In the genomic region with DNA sequence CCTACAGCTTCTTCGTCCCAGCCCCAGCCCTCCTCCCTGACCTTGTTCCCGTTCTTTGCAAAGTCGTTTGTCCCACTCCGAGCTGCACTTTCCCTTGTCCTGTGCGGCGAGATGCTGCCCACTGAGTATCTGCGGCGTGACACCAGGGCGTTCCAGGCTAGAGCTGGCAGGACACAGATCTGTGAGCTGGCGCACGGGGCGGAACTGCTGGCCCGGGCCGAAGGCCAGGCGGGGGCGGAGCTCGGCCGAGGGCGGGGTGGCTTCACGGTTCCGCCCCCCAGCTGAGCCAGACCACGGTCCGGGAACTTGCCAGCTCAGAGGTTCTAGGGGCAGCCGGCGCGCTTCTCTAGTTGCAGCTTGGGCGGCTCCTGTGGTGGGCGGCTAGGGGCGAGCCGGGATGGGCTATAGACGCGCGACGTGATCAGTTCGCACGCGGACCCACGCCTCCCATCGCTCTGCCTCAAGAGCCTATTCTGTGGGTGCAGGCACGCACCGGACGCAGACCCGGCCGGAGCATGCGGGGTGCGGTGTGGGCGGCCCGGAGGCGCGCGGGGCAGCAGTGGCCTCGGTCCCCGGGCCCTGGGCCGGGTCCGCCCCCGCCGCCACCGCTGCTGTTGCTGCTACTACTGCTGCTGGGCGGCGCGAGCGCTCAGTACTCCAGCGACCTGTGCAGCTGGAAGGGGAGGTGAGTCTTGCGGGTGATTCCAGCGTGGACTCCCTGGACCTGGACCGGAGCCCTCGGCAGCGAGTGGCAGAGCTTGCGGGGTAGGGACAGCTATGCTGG, we compare ENCODE assay signal across 8 mouse cellular contexts. TPM values are rescaled to one million over a fixed set of nuclear protein-coding genes. Genes with fewer than 3 reads are reported as not detected.
A peak's percentile ranks its signal among the peaks of the same experiment; 100 is the strongest.
DNase-seq lines count a peak whose midpoint lies in the region; ATAC-seq and TF ChIP-seq lines count a peak whose summit lies in the region.

No protein-coding gene starts in this region.

- TF ChIP-seq CTCF in C2C12 (IDR thresholded peaks at IDR 0.05; ENCODE audit: control insufficient read depth, insufficient read depth, insufficient read length), result no peak
- TF ChIP-seq CTCF in liver, adult 2 months (IDR thresholded peaks at IDR 0.05; ENCODE audit: low read depth, low read length), result no peak

- peak overlapping the region; percentile 74 for H3K9ac ChIP-seq in heart, embryonic 11.5 days (ENCODE audit: low read depth, low read length)
- peak overlapping the region; percentile 79 for H3K9ac ChIP-seq in kidney, embryonic 16.5 days (replicated peaks; ENCODE audit: low read length)
- H3K9ac ChIP-seq in liver, adult 2 months (ENCODE audit: low read depth, low read length), result peak overlapping the region; percentile 86

- no peaks in the 10 kb centered on the region for H3K79me3 ChIP-seq in C2C12 (ENCODE audit: low read depth)

- H3K4me1 ChIP-seq in erythroblast, embryonic 14.5 days (ENCODE audit: control insufficient read depth), result peaks cover 14% of the 10 kb centered on the region
- peaks cover 6% of the 10 kb centered on the region; the same call in 1 of the 2 replicates for H3K4me1 ChIP-seq in heart, embryonic 11.5 days (ENCODE audit: control insufficient read depth, insufficient read depth, low read length)
- peaks cover 13% of the 10 kb centered on the region for H3K4me1 ChIP-seq in kidney, embryonic 16.5 days (ENCODE audit: insufficient read depth, low read length)
- H3K4me1 ChIP-seq in liver, adult 2 months (ENCODE audit: control insufficient read depth, insufficient read depth, low read length), result peaks cover 6% of the 10 kb centered on the region

- H3K36me3 ChIP-seq in C2C12 (ENCODE audit: control insufficient read depth, insufficient read depth), result no peaks in the 10 kb centered on the region
- H3K36me3 ChIP-seq in erythroblast, embryonic 14.5 days (ENCODE audit: control insufficient read depth), result no peaks in the 10 kb centered on the region
- H3K36me3 ChIP-seq in heart, embryonic 11.5 days (ENCODE audit: control insufficient read depth, insufficient read depth, low read length), result no peaks in the 10 kb centered on the region
- H3K36me3 ChIP-seq in kidney, embryonic 16.5 days (ENCODE audit: insufficient read depth, low read length), result no peaks in the 10 kb centered on the region
- H3K36me3 ChIP-seq in liver, adult 2 months (ENCODE audit: control insufficient read depth, insufficient read depth, low read length), result no peaks in the 10 kb centered on the region

- H3K27ac ChIP-seq in heart, embryonic 11.5 days (ENCODE audit: low read depth, low read length), result 0 out of 2 replicates have a peak overlapping the region, but pooled peaks have one; percentile 16
- peak overlapping the region; percentile 67 for H3K27ac ChIP-seq in kidney, embryonic 16.5 days (ENCODE audit: low read length)
- peak overlapping the region; percentile 75 for H3K27ac ChIP-seq in liver, adult 2 months (replicated peaks; ENCODE audit: insufficient read depth, low read depth, low read length)

- peak; percentile 86 for ATAC-seq in heart, embryonic 11.5 days (replicated peaks; ENCODE audit: insufficient number of reproducible peaks, low FRiP score, low TSS enrichment)
- peak; percentile 96 for ATAC-seq in kidney, embryonic 16.5 days (ENCODE audit: low FRiP score, low TSS enrichment)
- ATAC-seq in monocyte, adult 5-6 weeks (replicated peaks; ENCODE audit: insufficient number of reproducible peaks, low FRiP score, low TSS enrichment, poor library complexity, severe bottlenecking), result peak; percentile 68

- peak; percentile 86 for DNase-seq in brain, adult 2 months (ENCODE audit: low read depth, low spot score)
- DNase-seq in liver, adult 2 months (ENCODE audit: extremely low read depth, low read depth, low spot score), result peak; percentile 75
- DNase-seq in spleen, postnatal 36 days (ENCODE audit: low spot score in 2 of 2), result peak; percentile 80 to 82

- peak; percentile 66 for TF ChIP-seq POLR2A in liver, adult 2 months (IDR thresholded peaks at IDR 0.05; ENCODE audit: extremely low read depth, insufficient read depth, low read length)

- no peaks in the 10 kb centered on the region for H3K27me3 ChIP-seq in C2C12 (ENCODE audit: control insufficient read depth, insufficient read depth, insufficient read length)
- H3K27me3 ChIP-seq in erythroblast, embryonic 14.5 days (ENCODE audit: control insufficient read depth), result peaks cover 56% of the 10 kb centered on the region
- peaks cover 18% of the 10 kb centered on the region for H3K27me3 ChIP-seq in heart, embryonic 11.5 days (ENCODE audit: control insufficient read depth, insufficient read depth, low read length)
- H3K27me3 ChIP-seq in kidney, embryonic 16.5 days (ENCODE audit: insufficient read depth, low read length), result peaks cover 11% of the 10 kb centered on the region
- no peaks in the 10 kb centered on the region for H3K27me3 ChIP-seq in liver, adult 2 months (ENCODE audit: control insufficient read depth, insufficient read depth, low read length)

- under 1% methylated on average over 52 of the region's 69 CpGs for WGBS in heart, embryonic 11.5 days (ENCODE audit: insufficient replicate concordance)
- under 1% methylated on average over 59 of the region's 69 CpGs for WGBS in kidney, embryonic 16.5 days
- under 1% methylated on average over 66 of the region's 69 CpGs for WGBS in liver, adult 2 months

- peak overlapping the region; percentile 69 for H3ac ChIP-seq in C2C12 (ENCODE audit: control insufficient read depth, insufficient read length, low read depth)

- H3K9me3 ChIP-seq in erythroblast, embryonic 14.5 days (ENCODE audit: control insufficient read depth, low read length), result no peaks in the 10 kb centered on the region; the same call in 1 of the 2 replicates
- no peaks in the 10 kb centered on the region for H3K9me3 ChIP-seq in heart, embryonic 11.5 days (replicated peaks; ENCODE audit: control insufficient read depth, low read length)
- H3K9me3 ChIP-seq in kidney, embryonic 16.5 days (ENCODE audit: low read length), result no peaks in the 10 kb centered on the region

- peak overlapping the region; percentile 98 for H3K4me2 ChIP-seq in heart, embryonic 11.5 days
- H3K4me2 ChIP-seq in kidney, embryonic 16.5 days (replicated peaks; ENCODE audit: low read depth, low read length), result peak overlapping the region; percentile 96

- H3K79me2 ChIP-seq in C2C12 (ENCODE audit: control insufficient read depth, insufficient read depth), result peaks cover 37% of the 10 kb centered on the region
- H3K79me2 ChIP-seq in liver, adult 2 months (ENCODE audit: control insufficient read depth, insufficient read depth, low read length), result peaks cover 2% of the 10 kb centered on the region; the same call in 1 of the 2 replicates

- peak overlapping the region; percentile 55 for H3K4me3 ChIP-seq in C2C12 (ENCODE audit: insufficient read depth, poor library complexity, severe bottlenecking)
- peak overlapping the region; percentile 52 for H3K4me3 ChIP-seq in erythroblast, embryonic 14.5 days (replicated peaks)
- peak overlapping the region; percentile 72 for H3K4me3 ChIP-seq in heart, embryonic 11.5 days (ENCODE audit: low read depth, low read length)
- peak overlapping the region; percentile 80 for H3K4me3 ChIP-seq in kidney, embryonic 16.5 days (ENCODE audit: low read length)
- H3K4me3 ChIP-seq in liver, adult 2 months (ENCODE audit: insufficient read depth, low read depth, low read length), result peak overlapping the region; percentile 81

TF ChIP-seq in C2C12, 6 proteins besides CTCF, POLR2A, EP300 and RAD21:
- no peak for TF ChIP-seq FOSL1 (IDR thresholded peaks at IDR 0.05; ENCODE audit: insufficient read depth, low read length, poor library complexity, severe bottlenecking)
- TF ChIP-seq MYOG (IDR thresholded peaks at IDR 0.05; ENCODE audit: control insufficient read depth, extremely low read depth, insufficient read length), result no peak
- TF ChIP-seq MYOD1 (IDR thresholded peaks at IDR 0.05; ENCODE audit: control insufficient read depth, insufficient read length, low read depth), result no peak
- TF ChIP-seq CEBPB (IDR thresholded peaks at IDR 0.05; ENCODE audit: low read depth), result no peak
- TF ChIP-seq MAX (IDR thresholded peaks at IDR 0.05), result no peak
- no peak for TF ChIP-seq USF1 (IDR thresholded peaks at IDR 0.05; ENCODE audit: low read depth)

RNA-seq across cellular contexts. Expression of gene Metrnl, which starts 1.0 kb away (rescaled TPM):
- 32.4 TPM for polyA plus RNA-seq in C2C12 (2012; fragmentation: generic; extraction: Trizol)
- 0.05 TPM in 1 of 2 replicates, not detected in the other for polyA plus RNA-seq in erythroblast, embryonic 14.5 days (2012)
- polyA plus RNA-seq in heart, embryonic 11.5 days (2014; fragmentation: Nextera tagmentation; extraction: Ambion mirVana), result 6.0 and 7.0 TPM in 2 replicates
- 29.5 and 31.3 TPM in 2 replicates for polyA plus RNA-seq in kidney, embryonic 16.5 days (2015; fragmentation: Nextera tagmentation; extraction: Ambion mirVana)
- total RNA-seq in liver, adult 2 months (2014; rRNA removed), result 4.3 and 5.3 TPM in 2 replicates
- 4.8 and 5.5 TPM in 2 replicates for polyA plus RNA-seq in liver, adult 2 months (2012; rRNA removed)
- 262 to 469 TPM (median 399 TPM) in 3 replicates for total RNA-seq in monocyte, adult 5-6 weeks (2017)

RNA-seq across cellular contexts. Expression of gene B3gntl1, which starts 29.4 kb away (rescaled TPM):
- 2.7 TPM for polyA plus RNA-seq in C2C12 (2012; fragmentation: generic; extraction: Trizol)
- not detected in 2 replicates for polyA plus RNA-seq in erythroblast, embryonic 14.5 days (2012)
- polyA plus RNA-seq in heart, embryonic 11.5 days (2014; fragmentation: Nextera tagmentation; extraction: Ambion mirVana), result 6.4 and 6.5 TPM in 2 replicates
- 8.7 and 8.8 TPM in 2 replicates for polyA plus RNA-seq in kidney, embryonic 16.5 days (2015; fragmentation: Nextera tagmentation; extraction: Ambion mirVana)
- 2.2 and 2.7 TPM in 2 replicates for total RNA-seq in liver, adult 2 months (2014; rRNA removed)
- 1.9 and 2.4 TPM in 2 replicates for polyA plus RNA-seq in liver, adult 2 months (2012; rRNA removed)
- 9.2 to 22.9 TPM (median 13.1 TPM) in 3 replicates for total RNA-seq in monocyte, adult 5-6 weeks (2017)

Comparison
In these comparisons a context has a peak if more than half of its experiments do, and no peak if none do; other contexts are left out.
1. Peak in every context shown above with its lines: DNase-seq, ATAC-seq, H3K4me3 ChIP-seq and H3K27ac ChIP-seq.
2. H3K27ac ChIP-seq: peak in every context shown above with its lines; median percentile 75 in liver, adult 2 months; 67 in kidney, embryonic 16.5 days; 16 in heart, embryonic 11.5 days.